9 mouse cellular contexts compared by ENCODE assay signal in genomic region chr2:27818656-27819055, GRCm38 (mm10).
A peak's percentile ranks its signal among the peaks of the same experiment; 100 is the strongest.
DNase-seq lines count a peak whose midpoint lies in the region; TF ChIP-seq lines count a peak whose summit lies in the region.
"Had no signal": no experiment of that assay in that cellular context is flagged by ENCODE, and none has a peak within 500 bp of the region (broad histone marks: within the 10 kb centered on the region; RNA-seq: fewer than 3 reads in every experiment).

No protein-coding gene starts in this region.

- H3K4me3 ChIP-seq in gastrocnemius, adult 2 months, result no peak overlapping the region
- H3K4me3 ChIP-seq in embryonic fibroblast, embryonic 13.5 days (ENCODE audit: insufficient read depth, low read length), result no peak overlapping the region
- H3K4me3 ChIP-seq: liver, embryonic 13.5 days had no signal

- H3K27ac ChIP-seq in gastrocnemius, adult 2 months, result peak overlapping the region; percentile 35; the same call in 1 of the 2 replicates
- H3K27ac ChIP-seq in embryonic fibroblast, embryonic 13.5 days (ENCODE audit: insufficient read depth, low read length), result peak overlapping the region; percentile 64
- H3K27ac ChIP-seq: liver, embryonic 13.5 days had no signal

- peaks cover 11% of the 10 kb centered on the region for H3K4me1 ChIP-seq in embryonic fibroblast, embryonic 13.5 days (ENCODE audit: control insufficient read depth, insufficient read depth, low read length)
- H3K4me1 ChIP-seq: liver, embryonic 13.5 days had no signal

- intact Hi-C loops in gastrocnemius, adult 2 months (cut with DNase I), result loop anchor here (5.0 kb wide), 1 partner anchor 39 kb away; no protein-coding TSS in a partner anchor
- intact Hi-C loops in gastrocnemius, postnatal 36 days (cut with DNase I), result no loop called here

- peak; percentile 51 for DNase-seq in gastrocnemius, adult 2 months
- DNase-seq in gastrocnemius, postnatal 36 days, result no peak
- peak; percentile 2 for DNase-seq in A20 (ENCODE audit: low read depth, low spot score)
- peak; percentile 49 for DNase-seq in kidney, postnatal 14 days
- no peak for DNase-seq in spleen, adult 18-20 months
- no peak for DNase-seq in layer of hippocampus, adult 9-10 months (ENCODE audit: low spot score)
- DNase-seq in urinary bladder, postnatal 10 days (ENCODE audit: low spot score), result no peak
- DNase-seq: liver, embryonic 13.5 days had no signal

- no peak for TF ChIP-seq CTCF in gastrocnemius, adult 2 months (IDR thresholded peaks at IDR 0.05)
- no peak for TF ChIP-seq CTCF in embryonic fibroblast, embryonic 13.5 days (IDR thresholded peaks at IDR 0.05; ENCODE audit: borderline replicate concordance, insufficient read depth, low read length)

- no peak for TF ChIP-seq POLR2A in embryonic fibroblast, embryonic 13.5 days (IDR thresholded peaks at IDR 0.05; ENCODE audit: low read depth, low read length)

Comparison
In these comparisons a context has a peak if more than half of its experiments do, and no peak if none do; other contexts are left out.
1. DNase-seq: peak in gastrocnemius, adult 2 months (single experiment), A20 (single experiment) and kidney, postnatal 14 days (single experiment); none in gastrocnemius, postnatal 36 days (0 of 2), spleen, adult 18-20 months (0 of 2), layer of hippocampus, adult 9-10 months (single experiment) and urinary bladder, postnatal 10 days (single experiment).